ENCODE assay signal across 31 mouse cellular contexts in the genomic region with DNA sequence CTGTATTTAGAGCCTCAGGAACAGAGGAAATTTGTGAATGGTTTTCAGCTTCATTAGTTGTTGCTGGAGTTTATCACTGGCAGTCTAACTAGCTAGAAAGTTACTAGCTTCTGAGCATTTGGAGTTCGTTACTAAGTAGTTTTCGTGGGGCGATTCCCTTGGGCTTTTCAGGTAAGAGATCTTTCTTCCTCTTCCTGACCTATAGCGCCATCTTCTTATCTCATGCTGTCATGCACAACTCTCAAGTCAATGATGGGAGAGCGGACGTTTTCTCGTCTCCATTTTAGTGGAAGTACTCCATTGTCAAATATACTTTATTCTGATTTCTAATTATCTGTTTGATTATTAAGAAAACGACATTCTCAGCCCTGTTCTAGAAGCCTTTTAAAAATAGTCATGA. TPM values are rescaled to one million over a fixed set of nuclear protein-coding genes. Genes with fewer than 3 reads are reported as not detected.
A peak's percentile ranks its signal among the peaks of the same experiment; 100 is the strongest.
DNase-seq lines count a peak whose midpoint lies in the region; ATAC-seq and TF ChIP-seq lines count a peak whose summit lies in the region.
"Had no signal": no experiment of that assay in that cellular context is flagged by ENCODE, and none has a peak within 500 bp of the region (broad histone marks: within the 10 kb centered on the region; RNA-seq: fewer than 3 reads in every experiment).

No protein-coding gene starts in this region.

- no peak overlapping the region for H3K4me2 ChIP-seq in kidney, postnatal 0 days (ENCODE audit: low read length)
- H3K4me2 ChIP-seq in lung, postnatal 0 days (replicated peaks; ENCODE audit: low read depth, low read length) = no peak overlapping the region
- H3K4me2 ChIP-seq: embryonic facial prominence, embryonic 15.5 days; forebrain, embryonic 12.5 days; heart, embryonic 13.5 days; hindbrain, embryonic 14.5 days; kidney, embryonic 15.5 days; limb, embryonic 12.5 days; liver, embryonic 13.5 days; neural tube, embryonic 12.5 days had no signal

- TF ChIP-seq POLR2A in cortical plate, adult 2 months (IDR thresholded peaks at IDR 0.05; ENCODE audit: extremely low read depth, insufficient read depth, low read length) = no peak

- no peaks in the 10 kb centered on the region for H3K27me3 ChIP-seq in kidney, postnatal 0 days (ENCODE audit: insufficient read depth, low read length)
- no peaks in the 10 kb centered on the region for H3K27me3 ChIP-seq in lung, postnatal 0 days (replicated peaks; ENCODE audit: insufficient read depth, low read length)
- H3K27me3 ChIP-seq: embryonic facial prominence, embryonic 15.5 days; neural tube, embryonic 12.5 days had no signal

- no peaks in the 10 kb centered on the region for H3K4me1 ChIP-seq in kidney, postnatal 0 days (replicated peaks; ENCODE audit: insufficient read depth, low read length)
- H3K4me1 ChIP-seq in lung, postnatal 0 days (ENCODE audit: insufficient read depth, low read depth, low read length) = no peaks in the 10 kb centered on the region
- no peaks in the 10 kb centered on the region for H3K4me1 ChIP-seq in cortical plate, adult 2 months (ENCODE audit: control insufficient read depth, insufficient read depth, low read length)
- H3K4me1 ChIP-seq: embryonic facial prominence, embryonic 15.5 days; forebrain, embryonic 12.5 days; kidney, embryonic 15.5 days; limb, embryonic 12.5 days; liver, embryonic 13.5 days; midbrain, embryonic 10.5 days; neural tube, embryonic 12.5 days had no signal

- H3K9me3 ChIP-seq in kidney, postnatal 0 days (replicated peaks; ENCODE audit: low read length) = no peaks in the 10 kb centered on the region
- no peaks in the 10 kb centered on the region for H3K9me3 ChIP-seq in lung, postnatal 0 days (ENCODE audit: low read length)
- H3K9me3 ChIP-seq: embryonic facial prominence, embryonic 15.5 days; forebrain, embryonic 12.5 days; heart, embryonic 13.5 days; kidney, embryonic 15.5 days; limb, embryonic 12.5 days; liver, embryonic 13.5 days; midbrain, embryonic 10.5 days; neural tube, embryonic 12.5 days had no signal

- no peak overlapping the region for H3K4me3 ChIP-seq in gastrocnemius, adult 2 months
- H3K4me3 ChIP-seq in kidney, postnatal 0 days (replicated peaks; ENCODE audit: low read depth, low read length) = no peak overlapping the region
- no peak overlapping the region for H3K4me3 ChIP-seq in lung, postnatal 0 days (ENCODE audit: low read depth, low read length)
- no peak overlapping the region for H3K4me3 ChIP-seq in cortical plate, adult 2 months (ENCODE audit: insufficient read depth, low read length)
- H3K4me3 ChIP-seq: embryonic facial prominence, embryonic 15.5 days; forebrain, embryonic 12.5 days; heart, embryonic 13.5 days; kidney, embryonic 15.5 days; limb, embryonic 12.5 days; liver, embryonic 13.5 days; midbrain, embryonic 10.5 days; myocyte; neural tube, embryonic 12.5 days had no signal

- intact Hi-C loops in gastrocnemius, adult 2 months (cut with DNase I) = loop anchor here (1.0 kb wide), 1 partner anchor 41 kb away; no protein-coding TSS in a partner anchor
- intact Hi-C loops in gastrocnemius, postnatal 36 days (cut with DNase I) = loop anchor here (2.0 to 5.0 kb wide), 3 partner anchors 41 to 62 kb away; partner anchors contain the start of gene Srd5a1

- H3K36me3 ChIP-seq in kidney, postnatal 0 days (ENCODE audit: insufficient read depth, low read length) = no peaks in the 10 kb centered on the region
- no peaks in the 10 kb centered on the region for H3K36me3 ChIP-seq in lung, postnatal 0 days (ENCODE audit: insufficient read depth, low read length)
- H3K36me3 ChIP-seq: embryonic facial prominence, embryonic 15.5 days; forebrain, embryonic 12.5 days; heart, embryonic 13.5 days; kidney, embryonic 15.5 days; limb, embryonic 12.5 days; liver, embryonic 13.5 days; midbrain, embryonic 10.5 days; neural tube, embryonic 12.5 days had no signal

- 50% methylated on average over 8 of the region's 8 CpGs for WGBS in kidney, postnatal 0 days
- WGBS in lung, postnatal 0 days = 47% methylated on average over 8 of the region's 8 CpGs

- no peak for ATAC-seq in kidney, postnatal 0 days (replicated peaks; ENCODE audit: low FRiP score, low read depth)
- no peak for ATAC-seq in lung, postnatal 0 days
- ATAC-seq: activated CD4-positive, CD25-positive, alpha-beta regulatory T cell, adult 4 months; midbrain, embryonic 16.5 days had no signal

- no peak overlapping the region for H3K27ac ChIP-seq in gastrocnemius, adult 2 months
- H3K27ac ChIP-seq in kidney, postnatal 0 days = no peak overlapping the region
- H3K27ac ChIP-seq in lung, postnatal 0 days (ENCODE audit: low read length) = no peak overlapping the region
- H3K27ac ChIP-seq in cortical plate, adult 2 months (ENCODE audit: insufficient read depth, low read length) = no peak overlapping the region
- H3K27ac ChIP-seq: embryonic facial prominence, embryonic 15.5 days; forebrain, embryonic 12.5 days; heart, embryonic 13.5 days; hindbrain, embryonic 14.5 days; kidney, embryonic 15.5 days; limb, embryonic 12.5 days; liver, embryonic 13.5 days; midbrain, embryonic 10.5 days; neural tube, embryonic 12.5 days had no signal

- H3K9ac ChIP-seq in kidney, postnatal 0 days (ENCODE audit: low read depth, low read length) = no peak overlapping the region
- no peak overlapping the region for H3K9ac ChIP-seq in lung, postnatal 0 days (replicated peaks; ENCODE audit: low read depth)
- H3K9ac ChIP-seq: embryonic facial prominence, embryonic 15.5 days; forebrain, embryonic 12.5 days; heart, embryonic 13.5 days; hindbrain, embryonic 14.5 days; kidney, embryonic 15.5 days; limb, embryonic 12.5 days; liver, embryonic 13.5 days; neural tube, embryonic 12.5 days had no signal

- TF ChIP-seq EP300 in lung, postnatal 0 days (IDR thresholded peaks at IDR 0.05) = no peak

- no peak for DNase-seq in gastrocnemius, adult 2 months
- DNase-seq in gastrocnemius, postnatal 36 days = no peak
- no peak for DNase-seq in kidney, postnatal 0 days (ENCODE audit: low spot score)
- DNase-seq in kidney, postnatal 4 days = no peak
- DNase-seq in lung, postnatal 0 days (ENCODE audit: low spot score) = no peak
- DNase-seq in lung, postnatal 36 days = no peak
- no peak for DNase-seq in thymus, postnatal 0 days (ENCODE audit: low spot score)
- DNase-seq: adrenal gland, adult 2 months; adrenal gland, postnatal 36 days; cerebellum, adult 18-20 months; cerebellum, postnatal 10 days; gastrocnemius, postnatal 25 days; kidney, adult 18-20 months; kidney, postnatal 36 days; liver, embryonic 13.5 days; lung, adult 2 months; lung, postnatal 14 days; right cerebral cortex, postnatal 4 days; thymus, postnatal 14 days had no signal

- TF ChIP-seq CTCF in gastrocnemius, adult 2 months (IDR thresholded peaks at IDR 0.05) = peak; percentile 68
- TF ChIP-seq CTCF in kidney, postnatal 0 days (IDR thresholded peaks at IDR 0.05; ENCODE audit: low read depth) = peak; percentile 30; the same call in 1 of the 2 replicates
- TF ChIP-seq CTCF in lung, postnatal 0 days (IDR thresholded peaks at IDR 0.05) = peak; percentile 20; the same call in 1 of the 2 replicates
- TF ChIP-seq CTCF in cortical plate, adult 2 months (IDR thresholded peaks at IDR 0.05; ENCODE audit: extremely low read depth, insufficient read depth, low read length) = peak; percentile 17; the same call in 1 of the 2 replicates

RNA-seq across cellular contexts. Expression of gene Tent4a, which starts 15.6 kb away (rescaled TPM):
- total RNA-seq in gastrocnemius, adult 2 months (2021) = 1 to 10 TPM; 5.2 to 7.8 TPM
- total RNA-seq in gastrocnemius, postnatal 36 days (2021) = 1 to 10 TPM; 5.3 to 6.5 TPM
- polyA plus RNA-seq in kidney, postnatal 0 days (2015; fragmentation: Nextera tagmentation; extraction: Ambion mirVana) = 4.7 and 5.0 TPM in 2 replicates
- polyA plus RNA-seq in lung, postnatal 0 days (2015; fragmentation: Nextera tagmentation; extraction: Ambion mirVana) = 3.1 TPM in 2 replicates
- polyA plus RNA-seq in cortical plate, adult 2 months (2012; rRNA removed) = 25.4 and 26.3 TPM in 2 replicates
- 3.7 and 5.4 TPM in 2 replicates for polyA plus RNA-seq in thymus, postnatal 0 days (2015; fragmentation: Nextera tagmentation; extraction: Ambion mirVana)

RNA-seq across cellular contexts. Expression of gene Nsun2, which starts 16.4 kb away (rescaled TPM):
- total RNA-seq in gastrocnemius, adult 2 months (2021) = 10 to 100 TPM; 45.4 to 51.9 TPM
- 10 to 100 TPM; 40.7 to 41.0 TPM for total RNA-seq in gastrocnemius, postnatal 36 days (2021)
- polyA plus RNA-seq in kidney, postnatal 0 days (2015; fragmentation: Nextera tagmentation; extraction: Ambion mirVana) = 82.0 and 86.6 TPM in 2 replicates
- polyA plus RNA-seq in lung, postnatal 0 days (2015; fragmentation: Nextera tagmentation; extraction: Ambion mirVana) = 34.7 and 38.1 TPM in 2 replicates
- 62.9 and 63.7 TPM in 2 replicates for polyA plus RNA-seq in cortical plate, adult 2 months (2012; rRNA removed)
- 126 and 131 TPM in 2 replicates for polyA plus RNA-seq in thymus, postnatal 0 days (2015; fragmentation: Nextera tagmentation; extraction: Ambion mirVana)

Comparison
In these comparisons a context has a peak if more than half of its experiments do, and no peak if none do; other contexts are left out.
1. CTCF ChIP-seq: peak in every context shown above with its lines; median percentile 68 in gastrocnemius, adult 2 months; 30 in kidney, postnatal 0 days; 20 in lung, postnatal 0 days; 17 in cortical plate, adult 2 months.